Mouse (Mus musculus): ENCODE data around the gene Pmpca. TPM values are rescaled to one million over a fixed set of nuclear protein-coding genes. Genes with fewer than 3 reads are reported as not detected.

Gene Pmpca
- polyA plus RNA-seq, 1 experiment from 2014 or later = 81.5 TPM

DNA sequence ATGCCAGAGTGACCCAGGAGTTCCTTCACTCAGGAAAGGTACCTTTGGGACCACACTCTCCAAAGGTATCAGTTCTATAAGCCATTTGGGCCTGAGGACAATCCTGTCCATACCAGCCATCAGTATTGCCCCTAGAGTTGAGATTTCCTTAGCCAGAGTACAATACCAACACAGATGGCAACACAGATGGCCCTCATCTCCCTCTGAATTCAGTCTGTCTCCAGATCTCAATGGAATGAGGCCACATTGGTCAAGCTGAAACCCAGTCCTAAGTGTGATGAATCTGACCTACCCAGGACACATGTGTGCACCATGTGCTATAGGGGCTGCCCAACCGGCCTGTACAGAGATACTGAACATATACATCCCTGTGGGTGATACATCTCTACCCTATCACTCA is 13.1 kb downstream of the Pmpca start:
- H3K36me3 ChIP-seq = peaks cover 56% of the 10 kb centered on the region
- 72% methylated on average over 1 of the region's 1 CpGs for WGBS (ENCODE audit: insufficient replicate concordance)
- DNase-seq (no peak), ATAC-seq (ENCODE audit: low read depth) (no peak)
- no peaks in the 10 kb centered on the region for H3K9me3 ChIP-seq (replicated peaks)
- no peaks in the 10 kb centered on the region for H3K27me3 ChIP-seq
- H3K27ac ChIP-seq = no peak overlapping the region
- peaks cover 54% of the 10 kb centered on the region for H3K4me1 ChIP-seq (replicated peaks)
- H3K4me2 ChIP-seq = no peak overlapping the region
- no peak overlapping the region for H3K9ac ChIP-seq
- no peak overlapping the region for H3K4me3 ChIP-seq (replicated peaks)

DNA sequence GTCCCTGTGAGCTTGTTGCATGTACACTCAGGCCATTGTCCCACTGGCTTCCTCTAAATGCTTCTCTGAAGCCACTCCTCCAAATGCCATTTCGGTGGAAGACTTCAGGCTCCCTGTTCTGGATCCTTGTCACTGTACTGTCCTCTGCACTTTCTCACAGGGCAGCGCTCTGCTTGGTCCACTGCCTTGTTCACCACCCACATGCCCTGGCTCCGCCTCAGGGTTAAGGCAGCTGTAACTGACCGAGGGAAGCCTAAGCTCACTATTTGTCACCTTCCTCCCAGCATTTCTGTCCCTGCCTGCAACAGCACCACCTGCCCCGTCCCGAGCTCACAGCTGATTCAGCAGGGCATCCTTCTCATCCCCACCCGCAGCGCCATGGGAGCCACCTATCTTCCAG is 14.2 kb downstream of the Pmpca start:
- no peak overlapping the region for H3K9ac ChIP-seq
- no peak overlapping the region for H3K4me3 ChIP-seq (replicated peaks)
- peaks cover 65% of the 10 kb centered on the region for H3K4me1 ChIP-seq (replicated peaks)
- H3K4me2 ChIP-seq = no peak overlapping the region
- no peak for DNase-seq
- H3K9me3 ChIP-seq (replicated peaks) = no peaks in the 10 kb centered on the region
- no peak for ATAC-seq (ENCODE audit: low read depth)
- H3K36me3 ChIP-seq = peaks cover 46% of the 10 kb centered on the region
- no peaks in the 10 kb centered on the region for H3K27me3 ChIP-seq
- WGBS (ENCODE audit: insufficient replicate concordance) = 74% methylated on average over 8 of the region's 8 CpGs
- H3K27ac ChIP-seq = no peak overlapping the region

DNA sequence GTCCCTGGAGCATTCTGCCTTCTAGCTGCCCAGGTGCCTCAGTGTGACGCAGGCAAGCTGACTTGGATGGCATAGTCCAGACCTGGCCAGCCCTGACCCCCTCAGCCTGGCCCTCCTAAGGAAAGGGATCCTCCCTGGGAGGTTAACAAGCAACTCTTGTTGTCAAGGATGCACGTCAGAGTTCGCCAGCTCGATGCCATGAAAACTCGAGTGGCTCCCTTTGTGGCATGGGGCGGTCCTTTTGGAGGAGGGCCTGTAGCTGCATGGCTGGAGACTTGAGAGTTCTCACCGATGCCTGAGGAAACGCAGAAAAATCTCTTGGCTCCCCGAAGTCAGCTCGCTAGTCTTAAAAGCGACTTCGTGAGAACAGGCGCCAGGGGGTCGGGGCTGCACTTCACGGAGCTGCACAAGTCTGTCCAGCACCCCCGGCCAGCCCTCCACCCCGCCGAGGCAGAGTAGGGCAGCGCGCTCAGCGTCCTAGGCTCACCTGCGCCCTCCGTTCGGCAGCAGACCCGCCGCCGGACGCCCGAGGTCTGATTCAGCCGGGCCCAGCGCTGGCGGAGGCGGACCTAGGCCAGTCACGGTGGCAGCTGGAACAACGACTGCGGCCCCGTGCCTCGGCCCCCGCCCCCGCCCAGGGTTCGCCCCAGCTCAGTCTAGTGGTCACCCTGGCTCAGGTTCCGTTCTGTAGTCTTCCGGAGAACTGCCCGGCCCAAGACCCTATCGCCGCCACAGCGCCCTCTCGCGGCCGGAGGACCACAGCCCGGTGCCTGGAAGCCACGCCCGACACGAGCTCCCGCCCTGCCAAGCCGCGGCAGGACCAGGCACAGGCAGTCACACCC is 19.6 kb downstream of the Pmpca start, which contains the start of gene Inpp5e:
TSS of gene Inpp5e (minus strand) at position 689 of the 842 bp plus-strand sequence.
- peaks cover 38% of the 10 kb centered on the region for H3K36me3 ChIP-seq
- peak within 1 kb of the TSS; percentile 92 for H3K4me2 ChIP-seq
- H3K9ac ChIP-seq = peak within 1 kb of the TSS; percentile 94
- H3K4me3 ChIP-seq (replicated peaks) = peak within 1 kb of the TSS; percentile 91
- H3K4me1 ChIP-seq (replicated peaks) = peaks cover 52% of the 10 kb centered on the region
- peak; percentile 94 for ATAC-seq (ENCODE audit: low read depth)
- peak within 1 kb of the TSS; percentile 81 for H3K27ac ChIP-seq
- peak; percentile 96 for DNase-seq
- H3K27me3 ChIP-seq = no peaks in the 10 kb centered on the region
- WGBS (ENCODE audit: insufficient replicate concordance) = under 1% methylated on average over 57 of the region's 57 CpGs
- H3K9me3 ChIP-seq (replicated peaks) = no peaks in the 10 kb centered on the region

- H3K4me3 ChIP-seq (replicated peaks) = peak overlapping the region; percentile 91
- ATAC-seq (ENCODE audit: low read depth) (no peak), DNase-seq (no peak)
- H3K4me2 ChIP-seq = peak overlapping the region; percentile 92
- H3K9ac ChIP-seq = peak overlapping the region; percentile 59
- 55% methylated on average over 3 of the region's 3 CpGs for WGBS (ENCODE audit: insufficient replicate concordance)
- H3K4me1 ChIP-seq (replicated peaks) = peaks cover 52% of the 10 kb centered on the region
- H3K9me3 ChIP-seq (replicated peaks) = no peaks in the 10 kb centered on the region
- H3K27me3 ChIP-seq = no peaks in the 10 kb centered on the region
- peaks cover 44% of the 10 kb centered on the region for H3K36me3 ChIP-seq
- H3K27ac ChIP-seq = peak overlapping the region; percentile 58; the same call in 1 of the 2 replicates
These were observed 20.2 kb downstream of the Pmpca start for GRCm38 (mm10) chr2:26409362-26409761.

DNA sequence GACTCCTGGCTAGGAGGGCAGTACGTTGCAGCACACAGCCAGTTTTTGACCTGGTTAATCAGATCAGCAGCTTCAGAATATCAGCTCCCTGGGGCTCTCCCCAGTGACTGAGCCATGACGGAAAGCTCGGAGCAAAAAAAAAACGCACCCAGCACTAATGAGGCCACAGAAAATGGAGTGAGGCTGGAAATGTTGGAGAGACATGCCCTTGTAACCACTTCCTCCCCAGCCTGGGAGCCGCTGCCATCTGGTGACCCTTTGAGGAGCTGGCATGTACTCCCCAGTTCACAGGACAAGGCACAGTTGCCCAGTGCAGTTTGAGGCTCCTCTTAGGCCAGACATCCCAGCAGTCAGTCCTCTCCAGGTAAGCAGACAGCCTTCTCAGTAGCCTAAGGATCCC is 21.0 kb downstream of the Pmpca start:
- Histone ChIP-seq H3K9me3 (replicated peaks) (no peaks in the 10 kb centered on the region), H3K27ac (peak overlapping the region; percentile 30), H3K4me1 (replicated peaks) (peaks cover 46% of the 10 kb centered on the region), H3K36me3 (peaks cover 50% of the 10 kb centered on the region), H3K27me3 (no peaks in the 10 kb centered on the region), H3K4me2 (no peak overlapping the region), H3K4me3 (replicated peaks) (no peak overlapping the region), H3K9ac (0 out of 2 replicates have a peak overlapping the region, but pooled peaks have one; percentile 7)
- DNase-seq = no peak
- 69% methylated on average over 5 of the region's 5 CpGs for WGBS (ENCODE audit: insufficient replicate concordance)
- no peak for ATAC-seq (ENCODE audit: low read depth)

DNA sequence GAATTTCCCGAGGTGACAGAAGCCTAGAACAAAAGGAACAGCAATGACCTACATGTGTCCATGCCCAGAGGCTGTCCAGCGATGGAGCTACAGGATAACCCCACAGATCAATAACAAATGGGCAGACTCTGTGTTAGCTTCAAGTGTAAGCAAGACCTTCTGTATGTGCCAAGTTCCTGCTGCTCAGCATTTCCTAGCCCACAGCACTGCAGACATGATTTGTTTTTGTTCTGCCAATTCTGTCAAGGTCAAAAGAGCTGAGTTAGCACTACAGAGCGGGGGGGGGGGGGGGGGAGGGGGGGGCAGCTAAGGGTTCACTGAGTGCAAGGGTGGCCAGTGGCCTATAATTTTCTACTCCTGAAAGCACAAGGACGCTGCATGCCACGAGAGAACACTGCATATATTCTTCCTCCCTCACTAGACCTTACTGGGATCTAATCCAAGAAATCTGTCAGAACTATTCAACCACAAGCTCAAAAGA is 21.8 kb downstream of the Pmpca start:
- 81% methylated on average over 4 of the region's 5 CpGs for WGBS (ENCODE audit: insufficient replicate concordance)
- DNase-seq = no peak

DNA sequence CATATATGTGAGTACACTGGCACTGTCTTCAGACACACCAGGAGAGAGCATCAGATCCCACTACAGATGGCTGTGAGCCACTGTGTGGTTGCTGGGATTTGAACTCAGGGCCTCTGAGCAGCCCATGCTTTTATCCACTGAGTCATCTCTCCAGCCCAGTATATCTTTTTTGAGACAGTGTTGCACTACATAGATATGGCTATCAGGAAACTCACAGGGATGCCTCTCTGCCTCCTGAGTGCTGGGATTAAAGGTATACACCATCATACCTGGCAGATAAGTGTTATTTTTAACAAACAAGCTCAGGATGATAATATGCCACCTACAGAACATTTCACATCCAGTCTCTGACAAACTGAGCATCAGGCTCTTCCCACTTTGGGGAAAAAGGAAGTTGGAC is 27.9 kb downstream of the Pmpca start:
- Histone ChIP-seq H3K9ac (no peak overlapping the region), H3K4me3 (replicated peaks) (no peak overlapping the region), H3K36me3 (peaks cover 93% of the 10 kb centered on the region), H3K4me2 (no peak overlapping the region), H3K27ac (no peak overlapping the region; the same call in 1 of the 2 replicates), H3K9me3 (replicated peaks) (no peaks in the 10 kb centered on the region), H3K27me3 (no peaks in the 10 kb centered on the region), H3K4me1 (replicated peaks) (peaks cover 17% of the 10 kb centered on the region)
- DNase-seq (no peak), ATAC-seq (ENCODE audit: low read depth) (peak; percentile 66)

More for the DNA sequence above, 21.8 kb downstream of the Pmpca start:
- H3K4me2 ChIP-seq = no peak overlapping the region
- H3K9ac ChIP-seq = no peak overlapping the region
- no peak overlapping the region for H3K27ac ChIP-seq
- H3K27me3 ChIP-seq = no peaks in the 10 kb centered on the region
- H3K9me3 ChIP-seq (replicated peaks) = no peaks in the 10 kb centered on the region
- no peak for ATAC-seq (ENCODE audit: low read depth)
- no peak overlapping the region for H3K4me3 ChIP-seq (replicated peaks)
- H3K4me1 ChIP-seq (replicated peaks) = peaks cover 39% of the 10 kb centered on the region
- peaks cover 59% of the 10 kb centered on the region for H3K36me3 ChIP-seq

- no peak for ATAC-seq (ENCODE audit: low read depth)
- Histone ChIP-seq H3K4me2 (no peak overlapping the region), H3K27ac (peak overlapping the region; percentile 7; the same call in 1 of the 2 replicates), H3K4me1 (replicated peaks) (peaks cover 17% of the 10 kb centered on the region), H3K9me3 (replicated peaks) (no peaks in the 10 kb centered on the region), H3K9ac (no peak overlapping the region), H3K36me3 (peaks cover 93% of the 10 kb centered on the region), H3K4me3 (replicated peaks) (no peak overlapping the region), H3K27me3 (no peaks in the 10 kb centered on the region)
- WGBS (ENCODE audit: insufficient replicate concordance) = 67% methylated on average over 1 of the region's 1 CpGs
- DNase-seq = no peak
These were observed 29.0 kb downstream of the Pmpca start for GRCm38 (mm10) chr2:26418120-26418519.

GRCm38 (mm10) chr2:26421969-26422368 is 32.8 kb downstream of the Pmpca start:
- ATAC-seq (ENCODE audit: low read depth) (no peak), DNase-seq (no peak)
- Histone ChIP-seq H3K27me3 (no peaks in the 10 kb centered on the region), H3K9ac (no peak overlapping the region), H3K4me3 (replicated peaks) (no peak overlapping the region), H3K4me2 (no peak overlapping the region), H3K4me1 (replicated peaks) (peaks cover 11% of the 10 kb centered on the region), H3K36me3 (peaks cover 92% of the 10 kb centered on the region), H3K27ac (no peak overlapping the region), H3K9me3 (replicated peaks) (no peaks in the 10 kb centered on the region)
- 84% methylated on average over 2 of the region's 2 CpGs for WGBS (ENCODE audit: insufficient replicate concordance)

DNA sequence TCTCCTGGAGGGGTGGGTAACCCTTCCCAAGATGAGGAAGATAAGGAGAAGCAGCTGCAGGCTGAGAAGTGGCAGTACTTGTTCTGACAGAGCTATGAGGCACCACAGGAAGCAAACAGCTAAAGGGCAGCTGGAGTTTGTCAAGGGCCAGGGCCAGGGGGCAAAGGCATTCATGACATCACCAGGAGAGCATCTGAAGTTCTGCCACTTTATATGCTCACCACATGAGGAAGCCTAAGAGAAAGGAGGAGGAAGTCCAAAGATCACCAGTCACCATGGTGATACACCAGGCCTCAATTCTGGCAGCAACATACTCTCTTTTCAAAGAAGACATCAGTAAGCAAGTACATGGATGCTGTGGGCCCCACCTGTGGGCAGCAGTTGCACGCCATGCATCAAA is 33.9 kb downstream of the Pmpca start:
- no peak overlapping the region for H3K9ac ChIP-seq
- no peaks in the 10 kb centered on the region for H3K27me3 ChIP-seq
- DNase-seq = no peak
- no peak overlapping the region for H3K4me3 ChIP-seq (replicated peaks)
- 81% methylated on average over 1 of the region's 1 CpGs for WGBS (ENCODE audit: insufficient replicate concordance)
- H3K27ac ChIP-seq = no peak overlapping the region
- 0 out of 2 replicates have a peak, but pooled peaks cover under 1% of the 10 kb centered on the region for H3K4me1 ChIP-seq (replicated peaks)
- no peaks in the 10 kb centered on the region for H3K9me3 ChIP-seq (replicated peaks)
- no peak for ATAC-seq (ENCODE audit: low read depth)
- H3K4me2 ChIP-seq = no peak overlapping the region
- peaks cover 94% of the 10 kb centered on the region for H3K36me3 ChIP-seq

DNA sequence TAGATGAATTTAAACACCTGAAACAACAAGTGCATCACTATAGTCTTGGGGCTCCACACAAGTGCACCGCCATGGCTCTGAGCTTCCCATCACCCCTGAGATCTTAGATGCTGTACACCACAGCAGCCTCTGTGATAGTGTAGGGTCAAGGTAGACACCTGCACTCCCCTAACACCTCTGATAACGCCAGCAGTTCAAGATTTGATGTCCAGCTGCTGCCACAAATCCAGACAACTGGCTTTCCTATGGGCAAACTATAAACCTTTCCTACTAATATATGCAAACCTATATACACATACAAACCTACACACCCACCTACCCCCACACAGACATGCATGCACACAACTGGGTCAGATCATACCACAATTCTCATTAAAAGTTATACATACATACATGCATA is 35.4 kb downstream of the Pmpca start:
- H3K9me3 ChIP-seq (replicated peaks) = no peaks in the 10 kb centered on the region
- H3K27me3 ChIP-seq = no peaks in the 10 kb centered on the region
- H3K4me2 ChIP-seq = no peak overlapping the region
- H3K9ac ChIP-seq = no peak overlapping the region
- H3K4me3 ChIP-seq (replicated peaks) = no peak overlapping the region
- H3K27ac ChIP-seq = no peak overlapping the region
- H3K36me3 ChIP-seq = peaks cover 95% of the 10 kb centered on the region
- 75% methylated on average over 2 of the region's 2 CpGs for WGBS (ENCODE audit: insufficient replicate concordance)
- ATAC-seq (ENCODE audit: low read depth) (no peak), DNase-seq (no peak)
- H3K4me1 ChIP-seq (replicated peaks) = no peaks in the 10 kb centered on the region

GRCm38 (mm10) chr2:26429851-26430250 is 40.7 kb downstream of the Pmpca start:
- 88% methylated on average over 5 of the region's 5 CpGs for WGBS (ENCODE audit: insufficient replicate concordance)
- no peak overlapping the region for H3K4me3 ChIP-seq (replicated peaks)
- H3K36me3 ChIP-seq = peaks cover 96% of the 10 kb centered on the region
- H3K4me1 ChIP-seq (replicated peaks) = no peaks in the 10 kb centered on the region
- DNase-seq (no peak), ATAC-seq (ENCODE audit: low read depth) (no peak)
- H3K9me3 ChIP-seq (replicated peaks) = no peaks in the 10 kb centered on the region
- H3K9ac ChIP-seq = no peak overlapping the region
- no peak overlapping the region for H3K4me2 ChIP-seq
- no peak overlapping the region for H3K27ac ChIP-seq
- H3K27me3 ChIP-seq = no peaks in the 10 kb centered on the region
